In genomic region chr15:95967516-95968196, GRCm38 (mm10) we compare ENCODE assay signal across 16 mouse cellular contexts.
"Had no signal": no experiment of that assay in that cellular context is flagged by ENCODE, and none has a peak within 500 bp of the region (broad histone marks: within the 10 kb centered on the region; RNA-seq: fewer than 3 reads in every experiment).

No protein-coding gene starts in this region.

- DNase-seq: kidney, adult 9 months; kidney, postnatal 36 days; layer of hippocampus, adult 9-11 months; layer of hippocampus, postnatal 36 days; lung, embryonic 14.5 days; lung, postnatal 10 days; right cerebral cortex, postnatal 14 days; thymus, adult 2 months; thymus, postnatal 25 days had no signal

- H3K27me3 ChIP-seq: limb, embryonic 15.5 days; liver, embryonic 12.5 days; megakaryocyte, embryonic 14.5 days; neural tube, embryonic 13.5 days; stomach, embryonic 15.5 days had no signal

- H3K4me3 ChIP-seq: limb, embryonic 15.5 days; liver, embryonic 12.5 days; megakaryocyte, embryonic 14.5 days; neural tube, embryonic 13.5 days; stomach, embryonic 15.5 days had no signal

- H3K4me1 ChIP-seq: liver, embryonic 12.5 days; stomach, embryonic 15.5 days had no signal

- H3K4me2 ChIP-seq: limb, embryonic 15.5 days; liver, embryonic 12.5 days; lung, embryonic 14.5 days; neural tube, embryonic 13.5 days; stomach, embryonic 15.5 days had no signal

- H3K9me3 ChIP-seq: limb, embryonic 15.5 days; liver, embryonic 12.5 days; megakaryocyte, embryonic 14.5 days; neural tube, embryonic 13.5 days; stomach, embryonic 15.5 days had no signal

- H3K9ac ChIP-seq: limb, embryonic 15.5 days; liver, embryonic 12.5 days; lung, embryonic 14.5 days; neural tube, embryonic 13.5 days; stomach, embryonic 15.5 days had no signal

- H3K27ac ChIP-seq: kidney, postnatal 0 days; limb, embryonic 15.5 days; liver, embryonic 12.5 days; macrophage; neural tube, embryonic 13.5 days; stomach, embryonic 15.5 days had no signal

- ATAC-seq: liver, embryonic 12.5 days had no signal
